Mouse (Mus musculus): ENCODE results near the gene Ltc4s.

The Ltc4s gene

GRCm38 (mm10) chr11:50200613-50201012, 37.8 kb downstream of the Ltc4s start:
- peak; percentile 72 for DNase-seq (ENCODE audit: low read depth)

GRCm38 (mm10) chr11:50198916-50199315, 39.5 kb downstream of the Ltc4s start:
- DNase-seq (ENCODE audit: low read depth), result no peak

- no peak for DNase-seq (ENCODE audit: low read depth)
Measured at GRCm38 (mm10) chr11:50198219-50198846, 40.1 kb downstream of the Ltc4s start.

- DNase-seq (ENCODE audit: low read depth), result no peak
Measured at GRCm38 (mm10) chr11:50197500-50197899, 40.9 kb downstream of the Ltc4s start.

GRCm38 (mm10) chr11:50194793-50195192, 43.6 kb downstream of the Ltc4s start:
- no peak for DNase-seq (ENCODE audit: low read depth)

- DNase-seq (ENCODE audit: low read depth), result no peak
Measured at GRCm38 (mm10) chr11:50194070-50194469, 44.3 kb downstream of the Ltc4s start.

GRCm38 (mm10) chr11:50192278-50192677, 46.1 kb downstream of the Ltc4s start:
- DNase-seq (ENCODE audit: low read depth), result no peak

GRCm38 (mm10) chr11:50190362-50190761, 48.1 kb downstream of the Ltc4s start:
- no peak for DNase-seq (ENCODE audit: low read depth)

GRCm38 (mm10) chr11:50188682-50189081, 49.7 kb downstream of the Ltc4s start:
- no peak for DNase-seq (ENCODE audit: low read depth)

Data from NIH3T3 (cell line).